Mouse (Mus musculus): Measurements from ENCODE around the gene Ppp4r3a.
"Not testable (repeated sequence)": the region's sequence is repeated elsewhere in the genome, so short reads cannot be mapped to it uniquely, and the experiment has no call there.

Ppp4r3a gene

DNA sequence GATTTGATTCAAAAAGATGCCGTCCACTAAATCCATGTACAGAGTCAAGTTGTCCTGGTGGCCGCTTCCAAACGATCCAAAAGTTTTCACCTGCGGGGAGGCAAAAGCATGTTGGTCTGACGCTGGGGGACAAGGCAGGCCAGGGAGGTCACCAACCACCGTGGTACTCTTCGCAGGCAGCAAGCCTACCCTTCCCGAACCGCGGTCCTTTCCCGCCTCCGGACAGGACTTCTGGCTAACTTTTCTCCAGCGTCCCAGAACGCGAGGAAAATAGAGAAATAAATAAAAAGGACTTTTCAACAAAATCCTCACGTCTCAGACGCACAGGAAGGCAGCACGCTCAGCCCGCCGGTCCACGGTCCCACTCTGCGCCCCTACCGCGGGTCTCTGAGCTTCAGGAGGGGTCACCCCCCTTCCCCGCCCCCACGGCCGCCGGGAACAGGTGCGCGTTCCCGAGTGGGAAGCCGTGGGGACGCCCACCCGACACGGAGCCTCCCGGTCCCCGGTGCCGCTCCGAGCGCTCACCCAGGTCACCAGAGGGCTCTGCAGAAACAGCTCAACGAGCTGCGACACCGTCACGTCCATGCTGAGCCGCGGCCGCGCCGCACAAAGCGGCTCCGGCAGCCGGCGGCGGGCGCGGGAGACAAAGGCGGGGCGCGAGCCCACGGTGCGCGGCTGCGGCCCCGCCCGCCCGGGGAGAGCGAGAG lies 55.1 kb downstream of the Ppp4r3a start:
- DNase-seq (ENCODE audit: low spot score) = no peak

DNA sequence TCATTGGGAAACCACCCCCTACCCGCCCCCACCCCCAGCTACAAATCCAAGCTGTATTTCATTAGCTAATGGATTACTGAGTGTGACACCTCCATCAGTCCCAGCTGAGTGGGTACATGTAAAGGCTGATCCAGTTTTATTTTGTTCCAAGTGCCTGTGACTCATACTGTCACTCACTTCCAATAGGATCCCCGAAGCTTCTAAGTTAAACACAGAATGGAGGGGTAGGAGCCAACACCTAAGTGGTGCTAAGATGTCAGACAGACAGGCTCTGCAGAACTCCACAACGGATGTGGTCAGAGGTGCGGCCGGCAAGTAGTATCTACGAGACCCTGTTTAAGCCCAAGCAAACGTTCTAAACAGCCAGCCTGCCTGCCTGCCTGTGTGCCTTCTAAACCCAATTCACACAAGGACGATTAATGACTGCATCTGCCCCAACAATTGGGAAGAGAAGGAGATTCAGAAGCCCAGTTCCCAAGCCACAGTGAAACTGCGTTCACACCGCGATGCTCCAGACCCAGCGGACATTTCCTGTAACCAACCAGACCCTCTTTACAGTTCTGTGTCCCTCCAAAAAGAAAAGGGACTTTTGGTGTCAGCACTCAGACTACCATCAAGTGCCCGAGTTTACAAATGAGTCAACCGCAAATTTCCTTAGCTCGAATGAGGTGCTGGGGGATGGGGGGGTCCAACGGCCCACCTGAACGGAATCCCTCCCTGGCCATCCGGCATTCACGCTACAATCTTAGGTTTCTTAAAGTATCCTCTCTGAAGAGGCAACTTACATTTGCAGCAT lies 55.9 kb downstream of the Ppp4r3a start:
- no peak for DNase-seq (ENCODE audit: low spot score)

DNA sequence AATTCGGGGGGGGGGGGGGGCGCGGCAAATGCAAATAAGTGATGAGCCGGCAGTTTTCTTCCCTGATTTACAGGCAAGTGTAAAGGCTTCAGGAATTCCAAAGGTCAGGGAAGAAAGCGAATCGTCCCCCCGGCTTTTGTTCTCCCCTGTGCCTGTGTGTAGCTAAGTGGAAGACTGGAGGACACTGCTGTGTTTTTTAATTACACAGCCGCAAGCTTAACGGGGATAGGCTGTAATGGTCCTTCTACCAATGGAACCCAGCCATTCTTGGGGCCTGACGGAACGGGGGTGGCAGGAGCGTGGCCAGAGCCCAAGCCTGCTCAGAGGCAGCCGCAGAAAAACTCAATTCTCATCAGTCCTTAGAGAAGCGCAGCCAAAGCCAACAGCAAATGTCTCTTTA lies 56.6 kb downstream of the Ppp4r3a start:
- peak; percentile 40 for DNase-seq (ENCODE audit: low spot score)

DNA sequence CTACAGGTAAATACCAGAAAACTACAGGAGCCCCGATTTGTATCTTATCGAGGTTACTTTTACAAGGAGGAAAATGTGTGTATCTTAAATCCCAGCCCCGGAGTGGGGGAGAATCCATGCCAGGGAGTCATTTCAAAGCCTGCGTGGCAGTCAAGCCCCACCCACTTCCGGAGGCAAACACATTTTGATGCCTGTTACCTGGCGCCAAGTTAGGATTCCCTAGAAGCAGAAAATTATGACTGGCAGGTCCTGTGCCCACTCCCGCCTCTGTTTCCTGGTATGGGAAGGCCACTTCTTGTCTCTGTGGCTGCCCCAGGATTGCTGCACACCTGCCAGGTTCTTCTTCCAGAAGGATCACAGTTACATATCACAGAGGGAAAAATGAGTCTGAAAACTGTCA lies 57.0 kb downstream of the Ppp4r3a start:
- no peak for DNase-seq (ENCODE audit: low spot score)

DNA sequence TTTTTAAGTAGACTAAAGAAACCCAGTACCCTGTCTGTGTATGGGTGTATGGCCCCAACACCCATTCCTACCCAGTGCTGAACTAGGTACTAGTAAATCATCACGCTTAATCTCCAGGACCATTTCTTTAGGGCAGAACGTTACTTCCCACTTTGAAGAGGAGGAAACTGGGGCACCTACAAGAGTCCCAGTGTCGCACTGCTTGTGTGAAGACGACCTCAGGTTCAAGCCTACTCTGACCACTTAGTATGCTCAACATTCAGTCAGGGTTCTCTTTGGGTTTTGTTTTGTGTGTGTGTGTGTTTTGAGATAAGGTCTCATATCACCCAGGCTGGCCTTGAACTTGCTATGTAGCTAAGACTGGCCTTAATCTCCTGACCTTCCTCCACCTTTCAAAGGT lies 57.5 kb downstream of the Ppp4r3a start:
- DNase-seq (ENCODE audit: low spot score) = no peak

DNA sequence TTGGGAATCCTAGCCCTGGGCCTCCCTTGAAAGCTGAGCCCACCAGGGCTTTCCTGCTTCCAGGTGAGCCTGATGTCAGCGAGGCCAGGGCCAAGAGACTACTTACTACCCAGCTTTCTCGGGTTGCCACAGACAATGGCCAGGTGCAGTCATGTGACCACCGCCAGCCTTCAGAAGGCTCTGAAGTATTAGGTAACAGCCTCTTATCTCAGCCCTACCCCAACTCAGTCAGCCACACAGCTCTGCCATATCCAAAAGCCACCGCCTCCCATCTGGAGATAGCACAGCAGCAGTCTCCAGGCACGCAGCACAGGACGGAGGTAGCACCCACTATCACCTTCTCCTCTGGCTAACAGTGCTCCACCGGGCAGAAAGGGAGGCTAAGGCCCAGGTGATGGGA lies 58.1 kb downstream of the Ppp4r3a start:
- no peak for DNase-seq (ENCODE audit: low spot score)

DNA sequence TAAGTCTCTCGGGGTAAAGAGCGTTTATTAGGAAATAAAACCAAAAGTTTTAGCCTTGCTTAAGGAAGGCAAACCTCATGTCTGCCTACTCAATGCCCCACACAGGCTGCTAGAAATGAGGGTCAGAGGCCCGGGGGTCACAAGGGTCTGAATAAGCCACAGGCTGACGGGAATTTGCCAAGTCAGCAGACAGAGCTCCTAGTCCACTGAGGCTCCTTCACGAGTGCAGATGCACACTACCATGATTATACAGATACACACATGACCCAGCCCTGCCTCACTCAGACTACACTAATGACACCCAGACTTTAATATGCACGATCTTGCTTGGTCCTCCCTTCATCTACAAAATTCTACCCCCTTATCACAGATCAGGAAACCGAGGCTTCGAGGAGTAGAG lies 58.7 kb downstream of the Ppp4r3a start:
- DNase-seq (ENCODE audit: low spot score) = no peak

DNA sequence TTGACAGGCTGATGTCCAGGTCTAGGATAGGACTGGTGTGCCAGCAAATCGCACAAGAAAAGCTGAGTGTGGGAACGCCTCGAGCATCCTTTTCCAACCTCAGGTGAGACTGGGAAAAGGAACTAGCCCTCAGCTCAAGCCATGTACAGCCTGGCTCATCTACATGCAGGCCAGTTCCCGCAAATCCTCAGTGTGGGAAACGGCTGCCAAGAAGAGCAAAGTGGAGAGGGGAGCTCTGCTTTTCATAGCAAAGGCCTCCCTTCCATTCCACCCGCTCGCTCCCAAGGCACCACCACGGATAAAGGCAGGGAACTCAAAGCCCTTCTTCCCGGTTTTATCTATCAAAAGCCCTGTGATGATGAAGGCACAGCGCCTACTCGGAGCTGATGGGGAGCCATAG lies 60.4 kb downstream of the Ppp4r3a start:
- DNase-seq (ENCODE audit: low spot score) = no peak

DNA sequence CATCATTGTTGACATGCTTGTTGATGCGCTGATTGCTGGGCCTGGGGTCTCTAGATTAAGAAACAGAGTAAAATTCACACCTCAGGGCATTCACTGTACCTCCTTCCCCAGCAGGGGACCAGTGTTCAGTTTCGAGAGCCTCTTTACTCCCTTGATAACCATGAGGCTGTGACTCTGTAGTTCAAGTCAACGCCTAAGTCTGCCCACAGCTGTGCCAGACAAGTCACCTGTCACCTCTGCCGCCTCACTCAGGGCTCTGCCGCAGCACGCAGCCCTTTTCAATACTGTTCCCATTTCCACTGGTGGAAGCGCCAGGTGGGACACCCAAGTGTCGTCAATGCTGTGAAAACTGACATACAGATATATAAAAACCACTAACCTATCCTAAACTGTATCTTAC lies 61.1 kb downstream of the Ppp4r3a start:
- no peak for DNase-seq (ENCODE audit: low spot score)

DNA sequence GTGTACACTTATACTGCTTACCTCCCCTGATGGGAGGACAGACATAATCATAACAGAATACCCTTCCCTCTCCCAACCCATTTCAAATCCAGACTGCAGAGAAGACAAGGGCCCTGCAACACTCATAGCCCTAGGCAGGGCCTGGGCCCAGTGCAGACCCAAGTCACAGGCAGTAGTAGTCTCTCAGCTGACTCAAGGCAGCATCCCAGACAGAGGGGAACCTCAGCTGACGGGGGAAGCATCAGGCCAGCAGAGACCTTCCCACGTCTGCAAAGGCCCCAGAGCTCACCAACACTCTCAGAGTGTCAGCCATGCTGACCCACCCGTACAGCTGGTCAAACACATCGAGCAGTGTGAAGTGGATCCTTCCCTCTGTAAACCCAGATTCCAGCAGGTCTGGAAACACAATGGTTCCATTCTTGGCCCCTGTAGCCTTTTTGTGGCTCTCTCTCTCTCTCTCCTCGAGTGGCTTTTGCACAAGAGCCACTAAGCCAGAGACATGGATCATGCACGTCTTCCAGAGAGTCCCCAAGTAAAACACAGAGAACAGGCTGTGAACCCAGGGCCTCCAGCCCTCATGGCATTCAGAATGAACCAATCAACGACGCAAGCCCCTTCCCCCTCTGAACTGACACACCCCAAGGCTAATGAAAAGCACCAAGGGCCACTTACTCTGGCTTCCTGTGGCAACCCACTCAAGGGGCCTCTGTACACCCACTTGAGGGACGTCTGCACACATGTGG lies 61.8 kb downstream of the Ppp4r3a start:
- DNase-seq (ENCODE audit: low spot score) = no peak

DNA sequence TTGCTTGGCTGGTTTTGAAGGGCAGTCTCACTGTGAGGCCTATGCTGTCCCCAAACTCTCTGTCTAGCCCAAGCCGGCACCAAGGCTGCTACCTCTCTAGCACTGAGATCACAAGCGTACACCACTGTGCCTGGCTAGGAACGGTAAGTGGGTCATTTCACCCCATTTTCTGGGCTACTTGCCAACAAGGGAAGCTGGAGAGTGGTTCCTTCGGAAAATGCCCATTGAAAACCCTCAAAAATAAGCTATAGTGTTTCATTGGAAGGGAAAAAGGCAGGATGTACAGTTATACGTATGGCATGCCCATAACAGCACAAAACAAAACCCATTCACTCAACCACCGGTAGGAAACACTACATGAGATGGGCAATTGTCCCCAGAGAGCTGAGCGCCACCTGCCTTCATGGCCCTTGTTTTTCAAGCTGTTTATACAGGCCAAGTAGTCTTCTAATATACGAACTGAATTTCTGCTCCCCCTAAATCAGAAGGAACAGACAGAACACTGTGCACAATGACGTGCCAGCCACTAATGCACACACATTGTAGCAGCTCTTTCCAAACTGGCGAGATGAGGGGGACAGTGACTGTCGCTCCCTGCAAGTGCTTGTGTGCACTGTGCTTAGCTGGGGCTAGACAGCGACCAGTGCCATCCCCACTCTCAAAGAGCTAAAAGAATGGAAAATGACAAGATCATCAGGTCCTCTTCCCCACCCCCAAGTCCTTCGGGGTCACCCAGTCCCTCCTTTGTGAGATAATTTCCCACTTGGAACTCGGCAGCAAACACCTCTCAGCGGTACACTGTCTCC lies 63.1 kb downstream of the Ppp4r3a start:
- no peak for DNase-seq (ENCODE audit: low spot score)

DNA sequence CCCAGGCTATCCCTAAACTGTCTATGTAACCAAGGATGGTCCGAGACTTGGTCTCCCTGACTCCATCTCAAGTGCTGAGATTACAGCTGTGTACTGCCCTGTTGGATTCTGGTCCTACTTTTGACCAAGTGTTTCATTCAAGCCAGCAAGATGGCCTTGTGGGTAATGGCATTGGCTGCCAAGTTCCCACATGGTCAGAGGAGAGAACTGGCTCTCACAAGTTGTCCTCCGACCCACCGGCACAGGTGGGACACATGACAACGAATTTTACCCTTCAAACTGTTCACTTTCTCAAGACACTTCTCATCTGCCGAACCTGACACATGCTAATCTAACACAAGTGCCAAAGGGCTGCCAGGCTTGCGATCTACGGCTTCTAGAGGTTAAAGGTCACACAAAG lies 64.1 kb downstream of the Ppp4r3a start:
- DNase-seq (ENCODE audit: low spot score) = no peak

DNA sequence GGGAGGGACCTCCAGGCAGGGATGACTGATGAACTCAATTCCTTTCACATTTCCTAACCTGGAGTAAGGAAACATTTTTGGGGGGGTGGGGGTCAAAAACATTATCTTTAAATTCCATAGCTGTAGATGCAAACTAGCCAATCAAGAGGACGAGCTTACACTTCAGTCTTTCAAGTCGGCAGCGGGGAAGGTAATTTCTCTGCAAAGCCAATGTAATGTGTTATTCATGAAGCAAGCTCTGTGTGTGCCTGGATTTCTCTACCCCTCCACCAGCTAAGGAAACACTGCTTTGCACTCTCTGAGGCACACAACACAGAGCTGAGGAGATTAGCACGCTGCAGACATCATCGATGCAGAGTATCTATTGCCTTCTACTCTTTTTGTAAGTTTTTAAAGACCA lies 64.5 kb downstream of the Ppp4r3a start:
- no peak for DNase-seq (ENCODE audit: low spot score)

DNA sequence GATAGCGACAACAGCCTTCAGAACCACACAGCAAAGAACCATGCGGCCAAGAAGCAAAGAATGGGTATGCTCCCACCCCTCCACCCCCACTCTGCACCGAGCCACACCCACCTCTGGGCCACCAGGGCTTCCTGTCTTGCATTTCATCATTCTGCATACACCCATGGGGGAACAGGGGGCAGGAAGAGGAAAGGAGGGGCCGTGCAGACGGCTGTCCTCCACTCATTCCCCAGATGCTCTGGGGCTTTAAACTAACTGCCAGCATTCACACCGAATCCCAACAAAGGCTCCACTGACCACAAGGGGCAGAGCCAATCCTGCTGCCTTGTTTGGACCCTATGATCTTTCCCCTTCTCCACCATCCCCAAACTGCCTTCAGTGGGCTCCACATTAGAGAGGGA lies 65.5 kb downstream of the Ppp4r3a start:
- no peak for DNase-seq (ENCODE audit: low spot score)

DNA sequence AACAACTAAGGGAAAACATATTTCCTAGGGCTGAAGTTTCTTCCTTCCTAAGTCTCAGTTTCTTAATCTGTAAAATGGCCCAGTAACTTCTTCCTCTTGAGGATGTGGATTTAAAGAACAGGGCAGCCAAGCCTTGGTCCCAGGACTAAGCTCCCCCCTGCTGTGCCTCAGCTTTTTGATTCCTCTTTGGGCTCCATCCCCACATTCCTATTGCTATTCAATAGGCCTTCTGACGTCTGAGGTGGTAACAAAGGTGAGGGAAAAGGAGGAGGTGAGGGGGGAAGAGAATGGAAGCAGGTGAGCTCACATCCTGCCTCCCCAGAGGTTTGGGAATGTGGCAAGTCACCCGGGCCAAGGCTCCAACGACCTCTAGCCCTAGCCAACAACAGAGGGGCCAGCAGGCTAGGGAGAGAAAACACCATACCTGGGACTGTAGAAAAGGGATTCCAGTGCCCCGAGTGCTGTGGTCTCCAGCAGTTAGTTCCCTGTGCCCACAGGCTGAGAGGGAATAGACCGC lies 67.0 kb downstream of the Ppp4r3a start:
- no peak for DNase-seq (ENCODE audit: low spot score)

DNA sequence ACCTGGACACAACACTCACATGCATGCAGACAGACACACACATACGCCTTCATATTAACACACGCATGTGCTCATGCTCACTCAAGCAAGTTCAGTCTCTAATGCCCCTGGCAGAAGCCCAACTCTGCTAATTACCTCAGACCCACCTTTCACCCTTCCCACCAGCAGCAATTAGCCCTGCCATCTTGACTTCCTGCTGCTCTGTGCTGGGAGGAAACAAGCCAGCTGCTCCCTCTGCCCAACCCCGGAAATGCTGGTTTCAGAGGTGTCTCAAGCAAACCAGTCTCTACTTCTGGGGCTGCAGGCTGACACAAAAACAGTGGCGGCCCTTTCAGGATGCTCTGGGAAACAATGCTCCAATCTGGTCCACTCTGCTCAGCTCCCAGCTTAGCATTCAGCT lies 67.6 kb downstream of the Ppp4r3a start:
- DNase-seq (ENCODE audit: low spot score) = no peak

DNA sequence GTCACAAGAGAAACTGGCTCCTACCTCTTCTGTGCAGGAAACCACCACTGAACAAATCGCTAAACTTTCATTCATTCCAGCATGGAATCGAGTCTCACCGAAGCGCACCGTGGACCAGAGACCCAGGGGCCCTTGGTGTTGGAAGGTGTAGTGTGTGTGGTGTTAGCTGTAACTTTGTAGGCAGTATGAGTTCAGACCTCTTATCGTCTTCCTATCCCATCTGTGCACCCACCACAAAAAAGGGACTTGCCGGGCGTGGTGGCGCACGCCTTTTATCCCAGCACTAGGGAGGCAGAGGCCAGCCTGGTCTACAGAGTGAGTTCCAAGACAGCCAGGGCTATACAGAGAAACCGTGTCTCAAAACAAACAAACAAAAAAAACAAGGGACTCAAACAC lies 68.3 kb downstream of the Ppp4r3a start:
- no peak for DNase-seq (ENCODE audit: low spot score)

DNA sequence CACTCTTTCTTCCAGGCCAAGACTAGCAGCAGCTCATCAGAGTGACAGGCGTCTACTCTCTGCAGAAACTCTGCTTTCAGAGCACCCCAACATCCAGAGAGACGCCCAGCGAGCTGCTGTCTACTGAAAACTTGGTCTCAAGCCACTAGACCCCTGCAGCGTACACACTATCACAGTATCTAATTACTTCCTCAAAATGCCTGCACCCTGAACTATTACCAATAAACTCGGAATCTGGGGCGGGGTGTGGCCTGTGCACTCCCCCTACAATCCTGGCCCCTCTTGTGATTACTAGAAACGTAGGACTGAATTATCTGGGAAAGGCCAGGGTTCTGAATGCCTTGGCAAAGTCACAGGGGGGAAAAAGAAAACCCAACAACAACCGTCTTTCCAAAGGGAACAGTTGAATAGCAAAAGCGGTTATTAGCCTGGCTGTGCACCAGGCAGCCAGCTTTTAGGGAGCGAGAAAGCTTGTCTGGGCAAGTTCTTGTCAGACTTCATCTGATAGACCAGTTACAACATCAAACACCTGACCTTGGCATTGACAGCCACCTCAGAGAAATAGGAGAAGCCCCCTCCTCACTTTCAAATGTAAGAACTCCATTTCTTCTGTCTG lies 68.8 kb downstream of the Ppp4r3a start:
- no peak for DNase-seq (ENCODE audit: low spot score)

DNA sequence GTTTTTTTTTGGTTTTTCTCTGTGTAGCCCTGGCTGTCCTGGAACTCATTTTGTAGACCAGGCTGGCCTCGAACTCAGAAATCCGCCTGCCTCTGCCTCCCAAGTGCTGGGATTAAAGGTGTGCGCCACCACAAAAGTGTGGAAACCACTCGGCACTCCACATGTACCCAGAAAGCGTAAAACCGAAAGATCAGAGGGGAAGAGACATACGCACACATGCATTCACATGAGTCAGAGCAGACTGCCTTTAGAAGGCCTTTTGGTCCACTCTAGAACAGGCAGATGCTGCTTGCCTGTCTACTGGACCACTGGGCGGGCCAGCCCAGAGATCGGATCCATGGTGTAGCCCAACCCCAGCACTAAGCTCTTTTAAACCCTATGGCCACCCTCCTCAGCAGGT lies 69.8 kb downstream of the Ppp4r3a start:
- not testable (repeated sequence) for DNase-seq (ENCODE audit: low spot score)

DNA sequence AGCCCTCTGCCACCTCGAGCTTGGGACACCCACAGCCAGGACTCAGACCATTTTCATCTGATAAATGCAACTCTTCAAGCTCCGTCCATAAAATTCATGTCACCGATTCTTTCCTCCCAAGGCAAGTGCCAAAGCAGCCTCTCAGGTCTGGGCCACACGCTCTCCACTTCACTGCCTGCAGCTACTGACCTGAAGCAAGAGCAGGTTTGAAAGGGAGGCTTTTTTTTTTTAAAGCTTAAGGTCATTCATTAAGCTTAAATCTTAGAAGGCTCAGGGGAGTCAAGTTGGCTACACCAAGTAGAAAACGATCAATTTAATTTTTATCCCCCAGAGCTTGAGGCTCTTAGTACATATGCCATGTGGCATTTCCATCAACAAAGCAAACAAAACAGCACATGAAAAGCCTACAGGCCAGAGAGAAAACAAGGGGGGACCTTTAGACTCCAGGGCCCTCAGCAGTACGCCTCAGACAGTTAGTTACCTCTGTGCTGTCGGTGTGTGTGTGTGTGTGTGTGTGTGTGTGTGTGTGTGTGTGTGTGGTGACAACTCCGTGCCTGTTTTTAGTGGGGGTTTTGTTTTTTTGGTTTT lies 70.3 kb downstream of the Ppp4r3a start:
- no peak for DNase-seq (ENCODE audit: low spot score)
